Mouse (Mus musculus): ENCODE measurements at regions not wholly inside any gene's neighbourhood (a gene's known extent, or its start where the extent isn't known, plus 50 kb on each side); places are given as distances from the start of the nearest gene placed in this dataset.

DNA sequence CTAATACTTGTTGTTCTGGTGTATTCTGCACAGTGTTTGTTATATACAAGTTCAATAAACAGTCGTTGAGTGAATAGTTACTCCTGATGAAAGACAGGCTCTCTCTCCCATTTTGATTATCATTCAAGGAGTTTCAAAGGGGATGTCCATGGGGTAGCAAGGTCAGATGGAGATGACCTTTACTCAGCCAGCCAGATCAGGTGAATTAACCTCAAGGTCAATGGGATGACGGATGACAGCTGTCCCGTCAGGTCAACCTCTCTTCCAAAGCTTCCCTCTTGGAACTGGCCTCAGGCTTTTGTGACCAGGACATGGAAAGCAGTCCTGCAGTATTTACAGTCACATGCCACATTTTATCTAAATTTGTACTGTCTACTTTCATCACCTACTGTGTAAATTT, 398.6 kb upstream of the Jag1 start:
- Histone ChIP-seq H3K9me3 (no peaks in the 10 kb centered on the region), H3K36me3 (no peaks in the 10 kb centered on the region), H3K27ac (no peak overlapping the region), H3K9ac (replicated peaks) (no peak overlapping the region), H3K27me3 (no peaks in the 10 kb centered on the region), H3K4me1 (replicated peaks) (no peaks in the 10 kb centered on the region), H3K4me2 (replicated peaks) (no peak overlapping the region), H3K4me3 (replicated peaks) (no peak overlapping the region)
- WGBS, result 48% methylated on average over 3 of the region's 3 CpGs
- ATAC-seq, result no peak

DNA sequence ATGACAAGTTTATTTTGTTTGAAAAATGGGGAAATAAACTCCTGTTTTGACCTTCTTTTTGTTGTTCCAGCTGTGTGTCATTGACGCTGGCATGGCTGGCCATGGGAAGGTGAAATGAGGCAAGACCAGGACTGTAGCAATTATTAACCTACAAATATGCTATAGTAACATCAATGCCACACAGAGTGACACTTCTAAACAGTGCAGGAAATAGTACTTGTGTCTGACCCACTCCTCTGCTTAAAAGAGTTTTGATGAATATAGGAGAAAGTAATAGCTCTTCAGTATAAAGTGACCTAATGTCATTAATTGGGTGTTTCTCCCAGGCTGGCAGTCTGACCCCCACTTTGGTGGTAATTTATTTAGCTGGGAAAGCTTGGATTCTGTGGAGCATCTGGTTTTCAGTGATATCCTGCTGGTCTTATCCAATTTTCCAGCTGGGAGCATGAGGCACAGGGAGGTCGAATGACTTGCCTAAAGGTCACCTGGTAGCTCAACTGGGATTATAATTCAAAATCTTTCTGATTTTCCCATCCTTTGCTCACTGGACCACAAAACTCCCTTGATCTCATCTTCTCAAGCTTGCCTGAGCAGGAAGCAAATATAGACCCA, 397.6 kb upstream of the Jag1 start:
- no peak for ATAC-seq
- Histone ChIP-seq H3K9ac (replicated peaks) (no peak overlapping the region), H3K27ac (no peak overlapping the region), H3K27me3 (no peaks in the 10 kb centered on the region), H3K36me3 (no peaks in the 10 kb centered on the region), H3K9me3 (no peaks in the 10 kb centered on the region), H3K4me2 (replicated peaks) (no peak overlapping the region), H3K4me3 (replicated peaks) (no peak overlapping the region), H3K4me1 (replicated peaks) (no peaks in the 10 kb centered on the region)
- 23% methylated on average over 2 of the region's 2 CpGs for WGBS

DNA sequence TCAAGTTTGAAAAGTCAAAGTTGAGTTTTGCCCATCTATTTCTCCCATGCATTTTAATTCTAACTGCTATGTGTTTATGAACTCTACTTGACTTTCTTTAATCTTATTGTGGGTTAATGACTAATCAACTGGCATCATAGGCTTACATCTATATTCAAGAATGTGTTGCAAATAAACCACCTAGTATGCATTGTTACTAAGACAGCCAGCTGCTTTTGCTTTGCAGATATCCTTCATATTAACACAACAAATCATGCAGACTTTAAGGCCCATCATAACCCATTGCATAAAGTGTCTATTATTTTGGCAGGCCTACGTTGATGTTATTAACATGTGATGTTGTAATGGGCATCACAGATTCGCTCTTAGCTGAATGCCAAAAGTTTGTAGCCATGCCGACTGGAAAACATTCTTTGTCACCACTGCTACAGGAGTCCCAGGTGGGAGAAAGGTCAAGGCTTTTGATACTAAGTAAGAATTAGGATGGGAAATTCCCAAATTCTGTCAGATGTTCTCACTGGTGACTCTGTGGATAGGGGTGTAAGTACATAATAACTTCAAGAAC, 394.3 kb upstream of the Jag1 start:
- Histone ChIP-seq H3K4me2 (replicated peaks) (no peak overlapping the region), H3K36me3 (no peaks in the 10 kb centered on the region), H3K9me3 (no peaks in the 10 kb centered on the region; the same call in 1 of the 2 replicates), H3K4me1 (replicated peaks) (no peaks in the 10 kb centered on the region), H3K9ac (replicated peaks) (no peak overlapping the region), H3K27me3 (no peaks in the 10 kb centered on the region), H3K4me3 (replicated peaks) (no peak overlapping the region), H3K27ac (no peak overlapping the region)
- WGBS, result 90% methylated on average over 3 of the region's 3 CpGs
- no peak for ATAC-seq

DNA sequence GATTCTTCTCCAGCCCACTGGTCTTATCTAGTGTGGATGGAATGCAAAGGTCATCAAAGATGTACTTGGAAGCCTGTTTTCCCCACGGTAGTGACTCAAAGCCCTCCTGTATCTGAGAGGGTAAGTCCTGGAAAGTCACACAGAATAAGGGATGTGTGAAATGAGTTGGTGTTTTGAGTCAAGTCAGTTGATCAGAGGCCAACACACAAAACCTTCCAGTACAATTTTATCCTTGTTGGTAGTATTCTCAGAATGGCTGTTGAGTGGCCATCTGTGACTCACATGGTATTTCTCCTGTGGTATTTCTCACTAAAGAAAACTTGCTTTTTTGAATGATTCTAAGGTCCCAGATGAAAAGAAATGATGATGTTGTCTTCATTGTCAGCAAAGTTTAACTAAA, 384.8 kb upstream of the Jag1 start:
- H3K9ac ChIP-seq (replicated peaks), result no peak overlapping the region
- no peaks in the 10 kb centered on the region; the same call in 1 of the 2 replicates for H3K9me3 ChIP-seq
- H3K4me3 ChIP-seq (replicated peaks), result no peak overlapping the region
- 83% methylated on average over 1 of the region's 1 CpGs for WGBS
- H3K36me3 ChIP-seq, result no peaks in the 10 kb centered on the region
- no peaks in the 10 kb centered on the region for H3K4me1 ChIP-seq (replicated peaks)
- H3K27me3 ChIP-seq, result no peaks in the 10 kb centered on the region
- no peak for ATAC-seq
- no peak overlapping the region for H3K27ac ChIP-seq
- H3K4me2 ChIP-seq (replicated peaks), result no peak overlapping the region

DNA sequence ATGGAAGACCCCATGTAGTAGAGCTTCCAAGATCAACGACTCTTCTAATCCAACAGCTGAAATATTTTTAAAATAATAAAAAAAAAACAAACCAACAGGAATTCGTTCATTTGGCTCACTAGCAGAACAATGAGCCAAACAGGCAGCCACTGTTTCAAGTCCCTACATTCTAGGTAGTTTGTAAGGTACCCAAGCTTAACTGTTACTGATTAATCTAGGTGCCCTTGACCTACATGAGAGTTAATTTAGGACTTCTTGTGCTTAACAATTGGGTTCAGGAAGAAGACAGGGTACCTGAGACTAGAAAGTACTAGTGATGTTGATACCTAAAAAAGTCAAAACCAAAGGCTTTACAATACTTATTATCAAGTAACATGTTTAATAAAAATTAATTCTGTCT, 381.2 kb upstream of the Jag1 start:
- no peaks in the 10 kb centered on the region for H3K4me1 ChIP-seq (replicated peaks)
- 65% methylated on average over 2 of the region's 2 CpGs for WGBS

DNA sequence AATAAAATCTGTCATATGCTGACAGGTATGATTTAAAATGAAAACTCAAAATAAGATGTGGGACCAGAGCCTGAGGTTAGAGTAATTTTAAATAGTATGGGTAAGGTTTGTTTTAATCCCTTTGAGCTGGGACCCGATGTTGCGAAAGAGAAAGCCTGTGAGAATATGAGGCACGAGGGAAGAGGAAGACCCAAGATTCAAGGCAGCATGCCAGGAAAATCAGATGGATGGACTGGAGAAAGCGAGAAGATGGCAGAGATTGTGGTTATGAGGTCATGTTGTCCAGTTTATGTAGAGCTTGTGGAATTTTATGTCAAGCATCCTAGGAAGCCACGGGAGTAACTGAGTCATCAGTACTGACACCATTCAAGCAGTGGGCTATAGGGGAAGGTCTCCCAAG, 377.2 kb upstream of the Jag1 start:
- H3K4me1 ChIP-seq (replicated peaks), result no peaks in the 10 kb centered on the region
- no peaks in the 10 kb centered on the region for H3K36me3 ChIP-seq
- ATAC-seq, result no peak
- no peak overlapping the region for H3K27ac ChIP-seq
- no peak overlapping the region for H3K4me3 ChIP-seq (replicated peaks)
- H3K9me3 ChIP-seq, result no peaks in the 10 kb centered on the region
- WGBS, result 88% methylated on average over 5 of the region's 5 CpGs
- H3K4me2 ChIP-seq (replicated peaks), result no peak overlapping the region
- H3K9ac ChIP-seq (replicated peaks), result no peak overlapping the region
- no peaks in the 10 kb centered on the region for H3K27me3 ChIP-seq

More for the DNA sequence above, 381.2 kb upstream of the Jag1 start:
- H3K9ac ChIP-seq (replicated peaks), result no peak overlapping the region
- no peaks in the 10 kb centered on the region for H3K27me3 ChIP-seq
- H3K36me3 ChIP-seq, result no peaks in the 10 kb centered on the region
- ATAC-seq, result no peak
- H3K4me3 ChIP-seq (replicated peaks), result no peak overlapping the region
- H3K9me3 ChIP-seq, result no peaks in the 10 kb centered on the region
- H3K27ac ChIP-seq, result no peak overlapping the region
- H3K4me2 ChIP-seq (replicated peaks), result no peak overlapping the region

DNA sequence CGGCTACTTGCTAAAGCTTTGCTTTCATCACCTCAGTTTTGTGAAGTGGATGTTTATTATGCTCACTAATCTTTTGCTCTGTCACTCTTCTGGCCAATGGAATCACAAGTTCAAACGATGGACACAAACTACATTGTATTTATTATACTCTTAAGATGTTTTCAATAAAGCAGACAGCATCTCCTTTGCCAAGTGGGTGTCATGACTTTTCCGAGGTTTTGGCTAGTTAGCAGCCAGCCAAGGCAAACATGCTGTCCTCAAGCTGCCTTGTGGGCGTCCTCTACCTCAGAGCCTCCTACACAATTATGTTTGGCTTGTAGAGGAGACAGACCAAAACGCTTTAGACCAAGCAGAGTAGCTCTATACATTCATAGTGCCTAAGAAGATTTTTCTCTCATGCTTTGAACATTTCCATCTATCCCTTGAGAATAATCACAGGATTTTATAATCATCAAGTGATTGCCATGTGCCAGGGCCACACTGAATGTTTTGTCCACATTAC, 372.8 kb upstream of the Jag1 start:
- H3K9ac ChIP-seq (replicated peaks), result no peak overlapping the region
- no peaks in the 10 kb centered on the region for H3K9me3 ChIP-seq
- ATAC-seq, result no peak
- H3K4me3 ChIP-seq (replicated peaks), result no peak overlapping the region
- no peak overlapping the region for H3K27ac ChIP-seq
- no peak overlapping the region for H3K4me2 ChIP-seq (replicated peaks)
- H3K36me3 ChIP-seq, result no peaks in the 10 kb centered on the region
- H3K4me1 ChIP-seq (replicated peaks), result no peaks in the 10 kb centered on the region
- WGBS, result 78% methylated on average over 5 of the region's 5 CpGs
- H3K27me3 ChIP-seq, result no peaks in the 10 kb centered on the region

DNA sequence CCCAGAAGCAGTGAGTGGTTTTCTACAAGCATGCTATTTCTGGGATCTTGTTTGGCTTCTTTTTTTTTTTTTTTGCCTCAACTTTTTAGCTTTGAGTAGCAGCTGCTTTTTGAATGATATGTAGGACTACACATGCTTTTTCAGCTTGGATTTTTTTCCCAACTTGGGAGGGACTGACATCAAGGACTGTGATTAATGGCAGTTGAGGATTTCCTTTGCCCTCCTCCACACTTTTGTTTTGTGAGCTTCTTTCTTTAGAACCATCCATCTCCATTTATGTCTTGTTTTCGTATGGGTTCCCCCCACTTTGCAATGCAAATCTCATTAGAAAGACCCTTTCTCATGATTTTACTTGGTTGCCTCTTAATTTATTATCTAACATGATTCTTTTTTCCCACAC, 352.3 kb upstream of the Jag1 start:
- Histone ChIP-seq H3K4me2 (replicated peaks) (no peak overlapping the region), H3K27ac (no peak overlapping the region), H3K4me1 (replicated peaks) (no peaks in the 10 kb centered on the region), H3K27me3 (no peaks in the 10 kb centered on the region), H3K4me3 (replicated peaks) (no peak overlapping the region), H3K9ac (replicated peaks) (no peak overlapping the region), H3K36me3 (no peaks in the 10 kb centered on the region), H3K9me3 (no peaks in the 10 kb centered on the region)
- WGBS, result 38% methylated on average over 1 of the region's 1 CpGs
- no peak for ATAC-seq

DNA sequence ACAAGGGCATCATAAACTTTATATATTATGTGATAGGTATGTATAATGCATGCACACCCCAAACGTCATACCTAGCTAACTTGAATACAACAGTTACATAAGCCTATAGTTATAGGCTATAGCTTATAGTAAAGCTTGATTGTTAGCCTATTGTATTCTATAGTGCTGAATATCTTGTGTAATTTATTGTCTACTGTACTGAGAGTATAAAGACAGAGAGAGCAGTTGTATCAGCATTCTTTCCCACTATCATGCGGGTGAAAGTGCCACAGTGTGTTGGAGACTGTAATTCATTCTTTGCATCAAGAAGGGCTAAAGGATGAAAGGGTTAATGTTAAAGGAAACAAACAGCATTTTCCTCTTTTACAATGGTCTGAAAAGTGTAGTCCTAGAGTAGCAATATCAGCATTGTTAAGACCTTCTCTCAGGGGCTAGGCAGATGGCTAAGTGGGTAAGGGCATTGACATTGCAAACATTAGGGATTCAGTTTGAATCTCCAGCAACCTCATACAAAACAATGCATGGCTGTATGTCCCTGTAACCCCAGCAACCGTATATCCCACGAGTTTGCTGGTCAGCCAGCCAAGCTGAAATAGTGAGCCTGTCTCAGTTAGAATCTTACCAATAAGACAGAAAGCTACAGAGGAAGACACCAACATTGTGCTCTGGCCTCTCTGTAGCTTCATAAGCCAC, 340.8 kb upstream of the Jag1 start:
- H3K4me3 ChIP-seq (replicated peaks), result no peak overlapping the region
- peak; percentile 89 for ATAC-seq
- no peaks in the 10 kb centered on the region for H3K36me3 ChIP-seq
- 34% methylated on average over 4 of the region's 4 CpGs for WGBS
- H3K27ac ChIP-seq, result no peak overlapping the region
- no peaks in the 10 kb centered on the region for H3K9me3 ChIP-seq
- no peak overlapping the region for H3K9ac ChIP-seq (replicated peaks)
- no peak overlapping the region for H3K4me2 ChIP-seq (replicated peaks)
- no peaks in the 10 kb centered on the region for H3K27me3 ChIP-seq
- H3K4me1 ChIP-seq (replicated peaks), result peaks cover 7% of the 10 kb centered on the region

DNA sequence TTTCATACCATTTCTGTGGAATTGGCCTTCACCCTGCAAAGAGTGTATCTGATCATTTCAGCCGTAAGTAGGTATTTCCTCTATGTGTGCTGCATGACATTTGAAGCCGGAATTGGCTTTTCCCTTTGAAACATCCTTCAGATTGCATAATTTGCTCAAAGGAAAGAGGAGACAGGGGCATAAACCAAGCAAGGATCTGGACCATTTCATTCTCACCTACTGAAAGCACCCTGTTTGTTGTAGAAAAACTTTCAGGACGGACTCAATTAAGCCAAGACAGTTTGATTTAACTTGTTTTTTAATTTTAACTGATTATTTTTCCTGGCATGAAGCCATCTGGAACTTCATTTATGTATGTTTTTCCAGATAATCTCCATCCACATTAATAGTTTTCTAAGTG, 340.0 kb upstream of the Jag1 start:
- no peaks in the 10 kb centered on the region for H3K36me3 ChIP-seq
- ATAC-seq, result no peak
- H3K4me2 ChIP-seq (replicated peaks), result no peak overlapping the region
- H3K4me1 ChIP-seq (replicated peaks), result peaks cover 7% of the 10 kb centered on the region
- 93% methylated on average over 3 of the region's 3 CpGs for WGBS
- H3K9ac ChIP-seq (replicated peaks), result no peak overlapping the region
- H3K27me3 ChIP-seq, result no peaks in the 10 kb centered on the region
- H3K4me3 ChIP-seq (replicated peaks), result no peak overlapping the region
- no peak overlapping the region for H3K27ac ChIP-seq
- H3K9me3 ChIP-seq, result no peaks in the 10 kb centered on the region

DNA sequence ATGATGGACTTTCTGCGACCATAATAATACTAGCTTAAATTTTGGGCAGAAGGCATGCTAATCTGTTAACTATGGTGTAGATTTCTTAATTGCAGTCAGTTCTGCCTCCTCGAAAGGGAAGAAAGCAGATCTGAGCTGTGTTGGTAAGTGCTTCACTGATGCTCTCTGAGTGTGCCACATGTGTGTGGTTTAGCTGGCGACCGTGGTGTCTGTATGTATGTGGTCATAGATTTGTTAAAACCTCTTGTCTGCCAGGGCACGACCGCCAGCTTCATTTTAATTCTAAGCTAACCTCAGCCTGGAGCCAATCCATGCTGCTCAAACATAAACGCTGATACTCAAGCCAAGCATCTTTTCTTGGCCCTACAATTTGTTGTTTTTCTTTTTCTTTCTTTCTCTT, 330.5 kb upstream of the Jag1 start:
- Histone ChIP-seq H3K27ac (no peak overlapping the region), H3K4me2 (replicated peaks) (no peak overlapping the region), H3K36me3 (no peaks in the 10 kb centered on the region), H3K9me3 (no peaks in the 10 kb centered on the region), H3K27me3 (no peaks in the 10 kb centered on the region), H3K4me3 (replicated peaks) (no peak overlapping the region), H3K4me1 (replicated peaks) (no peaks in the 10 kb centered on the region), H3K9ac (replicated peaks) (no peak overlapping the region)
- WGBS, result 90% methylated on average over 7 of the region's 7 CpGs
- no peak for ATAC-seq

DNA sequence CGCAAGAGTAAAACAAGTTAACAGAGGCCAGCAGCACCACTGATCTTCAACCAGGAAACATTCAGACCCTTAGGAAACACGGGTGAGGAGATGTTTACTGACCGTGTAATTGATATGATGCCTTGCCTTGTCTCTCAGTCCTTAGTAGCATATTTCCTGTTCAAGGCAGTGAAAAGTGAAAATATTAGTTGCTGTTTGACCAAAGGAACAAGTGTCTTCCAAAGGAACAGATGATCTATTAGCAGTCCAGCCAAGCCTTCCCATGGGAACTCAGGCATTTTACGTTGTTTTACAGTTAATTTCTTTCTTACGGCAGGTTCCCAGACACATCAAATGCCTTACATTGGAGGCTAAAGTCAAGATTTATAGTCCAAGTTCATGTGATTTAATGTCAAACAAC, 321.3 kb upstream of the Jag1 start:
- ATAC-seq, result no peak
- no peak overlapping the region for H3K9ac ChIP-seq (replicated peaks)
- no peak overlapping the region for H3K27ac ChIP-seq
- no peaks in the 10 kb centered on the region; the same call in 1 of the 2 replicates for H3K4me1 ChIP-seq (replicated peaks)
- 90% methylated on average over 5 of the region's 5 CpGs for whole genome bisulfite sequencing
- H3K4me3 ChIP-seq (replicated peaks), result no peak overlapping the region
- H3K36me3 ChIP-seq, result no peaks in the 10 kb centered on the region
- no peaks in the 10 kb centered on the region for H3K9me3 ChIP-seq
- no peaks in the 10 kb centered on the region for H3K27me3 ChIP-seq
- no peak overlapping the region for H3K4me2 ChIP-seq (replicated peaks)
